Mouse (Mus musculus) brain, embryonic 14.5 days (tissue): ENCODE results near the gene Rxfp2. TPM values are rescaled to one million over a fixed set of nuclear protein-coding genes. Genes with fewer than 3 reads are reported as not detected.

Experiments
- DNase-seq: peaks from one replicate; pipeline ENCODE4 v3.0.0-alpha.2; 2011; ENCODE audit warnings: low read depth
- CTCF ChIP-seq: fragments of 200-500 bp; IDR thresholded peaks from 2 replicates; pipeline ENCODE4 v1.5.1; 2012; ENCODE audit warnings: inconsistent platforms, mild to moderate bottlenecking, moderate library complexity, borderline replicate concordance; ENCODE audit not compliant: insufficient read depth, insufficient read length; ENCODE audit errors: extremely low read depth
- POLR2A ChIP-seq: fragments of 200-500 bp; IDR thresholded peaks from 2 replicates; pipeline ENCODE4 v1.6.1; 2012; ENCODE audit warnings: mild to moderate bottlenecking, inconsistent platforms, borderline replicate concordance; ENCODE audit not compliant: poor library complexity, insufficient read depth, insufficient read length, severe bottlenecking; ENCODE audit errors: extremely low read depth
- polyA plus RNA-seq: library from polyadenylated mRNA; depleted of rRNA; stranded (reverse); fragments of >200 nt; gene quantifications from 2 replicates; pipeline ENCODE4 v1.2.3, GENCODE M21; 2012; rRNA removed

The Rxfp2 gene
- polyA plus RNA-seq, 1 experiment, result 0.78 TPM

DNA sequence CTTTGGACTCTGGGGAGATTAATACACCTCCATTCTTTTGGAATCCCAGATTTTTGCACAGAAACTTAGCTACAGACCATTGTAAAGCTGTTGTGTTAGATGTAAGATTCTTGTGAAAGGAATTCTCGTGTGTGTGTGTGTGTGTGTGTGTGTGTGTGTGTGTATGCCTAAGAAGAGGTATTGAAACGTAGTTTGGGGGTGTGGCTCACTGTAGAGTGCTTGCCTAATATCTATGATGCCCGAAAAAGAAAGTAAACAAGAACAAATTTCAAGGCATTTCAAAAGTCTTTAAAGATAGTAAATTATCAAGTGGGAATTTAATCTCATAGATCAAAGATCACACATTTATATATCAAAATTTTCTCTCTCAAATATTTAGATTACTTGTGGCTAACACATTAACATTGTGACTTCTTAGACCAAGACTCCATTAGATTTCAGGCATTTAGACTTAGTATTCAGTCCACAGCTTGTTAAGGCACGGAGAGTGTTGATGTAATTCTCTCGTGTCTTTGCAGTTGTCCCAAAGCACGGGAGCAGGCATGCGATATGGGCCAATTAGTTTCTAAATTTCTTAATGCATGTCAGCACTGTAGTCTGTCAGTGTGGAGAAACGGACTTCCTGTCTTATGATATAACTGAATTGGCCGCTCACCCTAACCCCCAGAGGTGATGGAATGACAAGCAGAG lies 97.9 kb downstream of the Rxfp2 start:
- no peak for TF ChIP-seq CTCF
- TF ChIP-seq POLR2A, result no peak

GRCm38 (mm10) chr5:150116906-150117216 lies 98.4 kb downstream of the Rxfp2 start:
- no peak for TF ChIP-seq POLR2A
- TF ChIP-seq CTCF, result peak; percentile 51; the same call in 1 of the 2 replicates
- no peak for DNase-seq

More for the DNA sequence above, 97.9 kb downstream of the Rxfp2 start:
- no peak for DNase-seq

DNA sequence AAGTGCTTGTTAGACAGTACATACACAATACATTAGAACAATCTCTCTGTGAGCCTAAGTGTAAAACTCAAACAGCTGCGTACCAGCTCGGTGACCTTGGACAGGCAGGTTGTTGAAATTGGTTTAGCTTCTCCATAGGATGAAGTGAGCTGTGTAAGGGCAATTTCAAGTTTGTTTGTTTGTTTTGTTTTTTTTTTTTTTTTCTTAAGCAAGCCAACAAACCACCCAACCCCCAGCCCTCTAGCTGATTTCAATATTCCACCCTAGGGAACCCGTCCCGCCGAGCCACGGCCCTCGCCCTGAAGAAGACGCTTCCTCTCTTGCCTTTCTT lies 99.6 kb downstream of the Rxfp2 start:
- DNase-seq, result no peak
- TF ChIP-seq CTCF (no peak), POLR2A (no peak)

DNA sequence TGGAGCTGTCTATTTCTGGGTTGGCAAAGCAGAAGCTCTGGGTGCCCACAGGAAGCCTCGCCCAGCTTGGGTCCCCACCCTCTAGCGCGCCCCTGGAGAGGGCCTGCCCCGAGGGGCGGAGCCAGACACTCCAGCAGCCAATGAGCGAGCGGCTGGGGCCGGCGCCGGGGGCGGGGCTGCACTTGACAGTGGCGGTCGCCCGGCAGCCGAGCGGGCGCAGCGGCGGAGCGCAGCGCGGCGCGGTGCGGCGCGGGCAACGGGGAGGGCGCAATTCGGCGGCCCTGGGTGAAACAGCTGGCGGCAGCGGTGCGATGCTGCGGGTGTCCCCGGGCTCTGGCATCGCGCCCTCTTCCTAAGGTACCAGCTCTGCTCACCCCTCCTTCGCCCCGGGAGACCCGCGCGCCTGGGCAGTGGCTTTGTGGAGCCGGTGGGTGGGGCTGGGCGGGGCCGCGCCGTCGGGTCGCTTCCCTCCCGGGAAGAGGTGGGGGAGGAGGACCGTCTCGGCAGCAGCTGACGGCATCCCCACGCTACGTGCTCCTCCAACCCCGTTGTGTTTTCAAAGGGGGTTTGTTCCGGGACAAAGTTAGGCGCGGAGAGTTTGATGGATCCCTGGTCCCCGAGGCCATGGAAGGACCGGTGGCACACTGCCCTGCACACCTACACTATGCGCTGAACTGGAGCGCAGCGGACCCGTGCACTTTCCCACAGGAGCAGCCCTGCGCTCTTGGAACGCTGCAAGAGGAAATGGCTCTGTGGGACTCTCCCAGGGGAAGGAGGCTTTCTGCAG lies 100.2 kb downstream of the Rxfp2 start, which contains the start of gene Fry:
TSS of gene Fry (plus strand) at position 191 of the 787 bp plus-strand sequence.
- DNase-seq, result peak; percentile 95
- TF ChIP-seq CTCF, result no peak
- peak; percentile 78 for TF ChIP-seq POLR2A

DNA sequence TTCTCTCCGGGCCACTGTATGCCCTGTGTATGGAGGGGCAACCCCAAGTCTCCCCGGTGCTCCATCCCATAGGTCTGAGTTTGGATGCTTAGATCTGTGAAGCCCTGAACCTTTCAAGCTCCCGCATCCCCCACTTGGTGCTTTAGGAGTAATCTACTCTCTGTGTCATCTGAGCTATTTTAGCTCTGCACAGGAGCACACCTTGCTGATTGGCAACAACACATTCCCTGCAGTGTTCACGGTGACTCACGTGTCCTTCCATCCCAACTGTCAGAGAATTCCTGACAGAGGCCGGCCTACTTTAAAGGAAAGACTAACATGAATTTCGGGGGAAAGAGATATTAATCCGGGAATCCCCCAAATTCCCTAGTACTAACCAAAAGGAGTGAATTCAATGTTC lies 102.2 kb downstream of the Rxfp2 start:
- DNase-seq, result no peak
- TF ChIP-seq POLR2A (no peak), CTCF (no peak)

GRCm38 (mm10) chr5:150122095-150122494 lies 103.6 kb downstream of the Rxfp2 start:
- DNase-seq, result no peak
- TF ChIP-seq CTCF (no peak), POLR2A (no peak)

- TF ChIP-seq POLR2A, result no peak
- no peak for TF ChIP-seq CTCF
- no peak for DNase-seq
Measured at GRCm38 (mm10) chr5:150122571-150122970, 104.1 kb downstream of the Rxfp2 start.

DNA sequence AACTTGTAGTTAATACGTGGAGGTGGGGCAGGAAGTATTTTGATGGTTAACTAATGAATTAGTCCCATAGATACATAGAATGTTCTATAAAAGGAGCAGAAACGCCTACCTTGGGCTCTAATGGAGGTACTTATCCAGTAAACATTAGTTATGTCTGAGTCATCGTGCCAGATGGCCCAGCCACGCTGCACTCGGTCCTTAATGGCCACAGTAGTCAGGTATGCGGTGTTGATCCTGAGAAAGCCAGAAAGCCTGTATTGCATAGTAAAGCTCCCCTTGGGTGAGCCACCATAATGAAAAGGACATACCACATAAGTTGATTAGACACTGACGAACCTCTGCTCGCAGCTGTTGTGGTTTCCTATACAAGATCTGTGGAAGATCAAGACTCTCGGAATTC lies 107.4 kb downstream of the Rxfp2 start:
- no peak for DNase-seq
- TF ChIP-seq POLR2A, result no peak
- TF ChIP-seq CTCF, result no peak

DNA sequence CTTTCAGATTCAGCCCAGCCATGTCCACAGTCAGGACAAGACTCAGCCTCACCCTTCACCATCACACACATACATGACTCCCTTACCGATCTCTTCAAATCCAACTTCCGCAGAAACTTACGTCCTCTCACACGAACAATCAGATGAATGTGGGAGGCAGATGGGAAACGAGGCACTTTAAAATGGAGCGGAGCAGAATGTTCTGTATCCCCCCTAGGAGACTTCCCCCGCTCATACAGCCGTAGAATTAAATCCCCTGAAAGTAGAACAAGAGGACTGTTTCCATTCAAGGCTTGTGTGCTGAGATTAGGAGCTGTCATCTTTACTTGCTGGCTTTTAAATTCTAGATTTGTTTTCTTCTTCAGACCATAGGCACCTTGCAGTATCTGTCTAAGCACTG lies 110.0 kb downstream of the Rxfp2 start:
- no peak for DNase-seq
- TF ChIP-seq CTCF (no peak), POLR2A (no peak)

GRCm38 (mm10) chr5:150130144-150130543 lies 111.7 kb downstream of the Rxfp2 start:
- DNase-seq, result peak; percentile 55
- TF ChIP-seq POLR2A (no peak), CTCF (no peak)

DNA sequence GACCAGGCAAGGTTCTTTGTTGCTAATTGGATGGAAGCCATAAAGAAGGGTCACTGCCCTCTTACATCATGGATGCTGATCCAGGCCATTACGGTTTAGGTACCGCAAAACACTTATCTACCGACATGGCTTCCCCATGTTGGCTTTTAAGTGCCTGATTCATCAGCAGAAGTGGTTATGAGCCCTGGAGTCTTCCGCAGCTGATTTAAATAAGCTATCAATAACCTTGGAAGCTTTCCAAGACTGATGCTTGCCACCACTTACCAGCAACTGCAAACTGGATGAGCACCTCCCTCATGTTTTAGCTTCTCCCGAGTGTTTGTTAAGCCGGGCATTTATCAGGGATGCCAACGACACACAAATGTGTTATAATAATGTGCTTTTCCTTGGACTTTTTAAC lies 112.7 kb downstream of the Rxfp2 start:
- DNase-seq, result peak; percentile 73
- TF ChIP-seq POLR2A (no peak), CTCF (no peak)

Other genes starting within 250 kb of the Rxfp2 start
- 38.3 and 61.6 TPM in 2 replicates for gene Fry, start 100.0 kb downstream of the Rxfp2 start, polyA plus RNA-seq